Comparison of ENCODE assay signal across 9 mouse cellular contexts in genomic region chr7:83668724-83669123, GRCm38 (mm10). TPM values are rescaled to one million over a fixed set of nuclear protein-coding genes. Genes with fewer than 3 reads are reported as not detected.
DNase-seq lines count a peak whose midpoint lies in the region; ATAC-seq and TF ChIP-seq lines count a peak whose summit lies in the region.
"Had no signal": no experiment of that assay in that cellular context is flagged by ENCODE, and none has a peak within 500 bp of the region (broad histone marks: within the 10 kb centered on the region; RNA-seq: fewer than 3 reads in every experiment).

No protein-coding gene starts in this region.

- DNase-seq in testis, postnatal 14 days (ENCODE audit: low spot score): no peak
- DNase-seq in brain, embryonic 14.5 days (ENCODE audit: low read depth): peak; percentile 66
- DNase-seq in forebrain, embryonic 10.5 days (ENCODE audit: extremely low spot score, low spot score): peak; percentile 24
- peak; percentile 64 for DNase-seq in kidney, adult 2 months
- peak; percentile 85 for DNase-seq in lung, embryonic 14.5 days
- peak; percentile 54 for DNase-seq in retina, postnatal 1 day
- no peak for DNase-seq in T-cell, adult 2 months (ENCODE audit: low spot score)

- ATAC-seq in lung, embryonic 14.5 days (ENCODE audit: insufficient read depth): peak; percentile 35; the same call in 1 of the 2 replicates

- H3K36me3 ChIP-seq in testis, adult 2 months (ENCODE audit: control insufficient read depth, insufficient read depth, low read length): no peaks in the 10 kb centered on the region
- H3K36me3 ChIP-seq in forebrain, embryonic 10.5 days (replicated peaks): no peaks in the 10 kb centered on the region
- H3K36me3 ChIP-seq in kidney, adult 2 months (ENCODE audit: control insufficient read depth, insufficient read depth, low read length): no peaks in the 10 kb centered on the region
- no peaks in the 10 kb centered on the region for H3K36me3 ChIP-seq in lung, embryonic 14.5 days (ENCODE audit: insufficient read depth)

- no peak overlapping the region for H3K4me3 ChIP-seq in testis, adult 2 months (ENCODE audit: control insufficient read depth, low read depth, low read length)
- H3K4me3 ChIP-seq in forebrain, embryonic 10.5 days: no peak overlapping the region
- no peak overlapping the region for H3K4me3 ChIP-seq in kidney, adult 2 months (ENCODE audit: insufficient read depth, low read depth, low read length)
- no peak overlapping the region for H3K4me3 ChIP-seq in lung, embryonic 14.5 days (ENCODE audit: low read depth, low read length)
- H3K4me3 ChIP-seq: myocyte had no signal

- WGBS in forebrain, embryonic 10.5 days: 5% methylated on average over 1 of the region's 1 CpGs
- WGBS in kidney, adult 2 months: 21% methylated on average over 1 of the region's 1 CpGs
- WGBS in lung, embryonic 14.5 days: 0% methylated on average over 1 of the region's 1 CpGs

- no peaks in the 10 kb centered on the region for H3K4me1 ChIP-seq in testis, adult 2 months (ENCODE audit: control insufficient read depth, insufficient read depth, low read length)
- H3K4me1 ChIP-seq in forebrain, embryonic 10.5 days: no peaks in the 10 kb centered on the region
- no peaks in the 10 kb centered on the region for H3K4me1 ChIP-seq in kidney, adult 2 months (ENCODE audit: control insufficient read depth, insufficient read depth, low read length)
- H3K4me1 ChIP-seq in lung, embryonic 14.5 days (ENCODE audit: insufficient read depth): no peaks in the 10 kb centered on the region

- TF ChIP-seq CTCF in testis, adult 2 months (IDR thresholded peaks at IDR 0.05; ENCODE audit: control insufficient read depth, insufficient read depth, insufficient replicate concordance, low read depth, low read length): peak; percentile 43; the same call in 1 of the 2 replicates
- peak; percentile 75; the same call in 1 of the 2 replicates for TF ChIP-seq CTCF in brain, embryonic 14.5 days (IDR thresholded peaks at IDR 0.05; ENCODE audit: borderline replicate concordance, extremely low read depth, insufficient read depth, insufficient read length)
- TF ChIP-seq CTCF in kidney, adult 2 months (conservative IDR thresholded peaks at IDR 0.05; ENCODE audit: insufficient read depth, insufficient read length, low read depth, low read length): peak; percentile 83
- peak; percentile 84 for TF ChIP-seq CTCF in lung, embryonic 14.5 days (IDR thresholded peaks at IDR 0.05; ENCODE audit: low read depth)

- TF ChIP-seq POLR2A in testis, adult 2 months (IDR thresholded peaks at IDR 0.05; ENCODE audit: control insufficient read depth, low read depth, low read length): no peak
- TF ChIP-seq POLR2A in brain, embryonic 14.5 days (IDR thresholded peaks at IDR 0.05; ENCODE audit: borderline replicate concordance, extremely low read depth, insufficient read depth, insufficient read length, poor library complexity, severe bottlenecking): no peak
- TF ChIP-seq POLR2A in kidney, adult 2 months (IDR thresholded peaks at IDR 0.05; ENCODE audit: low read depth, low read length): no peak

- H3K9ac ChIP-seq in lung, embryonic 14.5 days: no peak overlapping the region

- H3K27ac ChIP-seq in testis, adult 2 months (ENCODE audit: control insufficient read depth, insufficient read depth, low read depth, low read length): no peak overlapping the region
- no peak overlapping the region for H3K27ac ChIP-seq in forebrain, embryonic 10.5 days
- H3K27ac ChIP-seq in kidney, adult 2 months (ENCODE audit: insufficient read depth, low read depth, low read length): no peak overlapping the region
- H3K27ac ChIP-seq in lung, embryonic 14.5 days (ENCODE audit: low read depth): no peak overlapping the region

- no peaks in the 10 kb centered on the region for H3K27me3 ChIP-seq in testis, adult 2 months (ENCODE audit: control insufficient read depth, insufficient read depth, low read length)
- H3K27me3 ChIP-seq in forebrain, embryonic 10.5 days (ENCODE audit: poor library complexity, severe bottlenecking): no peaks in the 10 kb centered on the region
- H3K27me3 ChIP-seq in kidney, adult 2 months (replicated peaks; ENCODE audit: control insufficient read depth, insufficient read depth, low read length): no peaks in the 10 kb centered on the region
- H3K27me3 ChIP-seq in lung, embryonic 14.5 days (ENCODE audit: insufficient read depth, low read length): no peaks in the 10 kb centered on the region

- no peak overlapping the region for H3K4me2 ChIP-seq in lung, embryonic 14.5 days

- H3K9me3 ChIP-seq in forebrain, embryonic 10.5 days: no peaks in the 10 kb centered on the region
- no peaks in the 10 kb centered on the region for H3K9me3 ChIP-seq in lung, embryonic 14.5 days (ENCODE audit: low read depth, low read length)

RNA-seq across cellular contexts. Expression of gene Stard5, which starts 37.0 kb away (rescaled TPM):
- polyA plus RNA-seq in testis, adult 2 months (2012; rRNA removed): 4.5 and 4.8 TPM in 2 replicates
- polyA plus RNA-seq in brain, embryonic 14.5 days (2012; rRNA removed): 6.2 and 7.2 TPM in 2 replicates
- 12.6 and 14.2 TPM in 2 replicates for polyA plus RNA-seq in forebrain, embryonic 10.5 days (2016; fragmentation: Nextera tagmentation; extraction: Ambion mirVana)
- polyA plus RNA-seq in kidney, adult 2 months (2012; rRNA removed): 80.0 and 88.2 TPM in 2 replicates
- polyA plus RNA-seq in lung, embryonic 14.5 days (2014; fragmentation: Nextera tagmentation; extraction: Ambion mirVana): 13.3 and 14.1 TPM in 2 replicates

Comparison
In these comparisons a context has a peak if more than half of its experiments do, and no peak if none do; other contexts are left out.
1. DNase-seq: peak in brain, embryonic 14.5 days (single experiment), forebrain, embryonic 10.5 days (single experiment), kidney, adult 2 months (single experiment), lung, embryonic 14.5 days (single experiment) and retina, postnatal 1 day (single experiment); none in testis, postnatal 14 days (single experiment) and T-cell, adult 2 months (single experiment).
2. Peak in every context shown above with its lines, with median percentiles within 50 percentile points of each other: CTCF ChIP-seq.